Mouse (Mus musculus): ENCODE data around the gene Surf2. TPM values are rescaled to one million over a fixed set of nuclear protein-coding genes. Genes with fewer than 3 reads are reported as not detected.
"Not testable (repeated sequence)": the region's sequence is repeated elsewhere in the genome, so short reads cannot be mapped to it uniquely, and the experiment has no call there.

Surf2 gene
- total RNA-seq (2017) = 85.6 and 92.0 TPM in 2 replicates

DNA sequence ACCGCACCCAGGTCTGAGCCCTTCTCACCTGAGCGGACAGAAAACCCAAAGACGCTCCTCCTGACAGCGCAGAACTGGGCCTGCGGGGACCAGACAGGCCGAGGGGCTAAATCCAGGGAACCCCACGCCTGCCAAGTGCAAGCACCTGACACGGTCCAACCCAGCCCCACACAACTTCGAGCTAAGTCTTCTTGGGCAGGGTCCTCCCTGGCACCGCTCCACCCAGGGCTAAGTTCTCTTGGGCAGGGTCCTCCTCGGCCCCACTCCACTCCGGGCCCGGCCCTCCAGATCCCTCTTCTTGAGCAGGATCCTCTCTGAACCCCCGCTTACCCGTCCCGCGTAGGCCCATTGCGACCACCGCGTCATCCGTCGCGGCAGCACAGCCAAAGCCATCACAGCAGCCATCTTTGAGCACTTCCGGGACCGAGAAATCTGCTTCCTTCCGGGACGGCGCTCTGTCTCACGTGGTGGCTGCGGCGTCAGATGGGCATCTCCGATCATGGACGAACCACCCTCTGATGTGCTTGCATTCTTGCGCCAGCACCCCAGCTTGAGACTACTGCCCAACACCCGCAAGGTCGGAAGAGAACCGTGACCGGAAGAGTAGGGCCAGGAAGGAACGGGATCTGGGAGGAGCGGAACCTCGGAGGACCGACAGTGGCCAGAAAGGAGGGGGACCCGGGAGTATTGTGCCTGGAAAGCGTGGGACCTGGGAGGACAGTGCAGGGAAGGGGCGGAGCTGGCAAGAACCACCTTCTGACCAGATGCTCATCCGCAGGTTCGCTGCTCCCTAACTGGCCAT, at the start of gene Surf2, which contains the start of gene Surf1:
Gene Surf2, plus strand, starts transcription at position 441 of the 802 bp plus-strand sequence.
Gene Surf1, minus strand, starts transcription at position 604 of the 802 bp plus-strand sequence.
- ATAC-seq (replicated peaks; ENCODE audit: low read depth, poor library complexity, severe bottlenecking) = peak; percentile 86

DNA sequence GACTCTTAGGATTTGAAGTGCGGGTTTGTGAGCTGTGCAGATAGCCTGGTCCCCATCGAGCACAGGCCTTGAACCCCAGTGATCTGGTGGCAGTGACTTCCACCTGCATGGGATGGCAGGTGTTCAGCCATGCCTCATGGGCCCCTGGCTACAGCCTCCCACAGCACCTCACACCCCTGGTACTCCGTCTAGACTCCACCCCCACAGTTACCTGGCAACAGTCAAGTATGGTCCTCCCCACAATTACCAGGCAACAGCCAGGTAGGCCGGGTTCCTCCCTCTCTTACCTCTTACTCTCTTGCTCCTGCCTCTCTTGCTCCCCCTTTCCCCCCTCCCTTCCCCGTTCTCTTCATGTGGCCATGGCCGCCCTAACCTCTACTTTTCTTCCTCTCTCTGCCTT, 45.5 kb upstream of the Surf2 start:
- no peak for ATAC-seq (replicated peaks; ENCODE audit: low read depth, poor library complexity, severe bottlenecking)

DNA sequence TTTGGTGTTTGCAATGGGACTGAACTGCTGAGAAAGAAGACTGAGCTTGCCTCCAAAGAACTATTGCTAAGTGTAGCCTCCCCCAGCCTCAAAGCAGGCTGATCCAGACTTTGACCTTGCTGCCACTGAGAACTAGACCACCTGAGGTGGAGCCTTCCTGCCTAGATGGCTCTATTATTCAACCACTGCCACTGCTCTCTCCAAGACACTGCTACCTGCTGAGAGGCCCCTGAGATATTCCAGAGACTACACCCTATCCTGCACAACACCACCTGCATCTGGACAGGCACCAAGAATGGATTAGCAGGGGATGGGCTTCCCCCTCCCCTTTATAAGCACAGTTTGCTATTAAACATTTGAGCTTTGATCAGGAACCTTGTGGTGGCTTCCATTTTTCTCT, 37.6 kb upstream of the Surf2 start:
- ATAC-seq (replicated peaks; ENCODE audit: low read depth, poor library complexity, severe bottlenecking) = no peak

DNA sequence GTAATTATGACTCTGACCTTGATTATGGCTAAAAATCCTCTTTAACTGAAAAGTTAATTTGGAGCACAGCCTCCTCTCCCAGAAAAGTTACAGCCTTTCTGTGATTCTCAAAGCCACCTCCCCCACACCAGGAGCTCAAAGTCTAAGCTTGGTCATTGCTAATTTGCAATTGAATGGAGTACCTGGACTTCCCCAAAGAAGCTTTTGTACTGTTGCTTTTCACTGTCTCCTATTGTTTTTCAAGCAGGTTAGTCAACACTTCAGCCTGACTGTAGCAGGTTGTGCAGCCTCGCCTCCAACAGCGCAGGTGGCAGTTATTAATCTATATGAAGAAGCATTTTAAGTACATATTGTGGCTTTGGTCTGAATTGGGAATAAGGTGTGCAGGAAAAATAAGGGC, 30.6 kb upstream of the Surf2 start:
- not testable (repeated sequence) for ATAC-seq (replicated peaks; ENCODE audit: low read depth, poor library complexity, severe bottlenecking)

DNA sequence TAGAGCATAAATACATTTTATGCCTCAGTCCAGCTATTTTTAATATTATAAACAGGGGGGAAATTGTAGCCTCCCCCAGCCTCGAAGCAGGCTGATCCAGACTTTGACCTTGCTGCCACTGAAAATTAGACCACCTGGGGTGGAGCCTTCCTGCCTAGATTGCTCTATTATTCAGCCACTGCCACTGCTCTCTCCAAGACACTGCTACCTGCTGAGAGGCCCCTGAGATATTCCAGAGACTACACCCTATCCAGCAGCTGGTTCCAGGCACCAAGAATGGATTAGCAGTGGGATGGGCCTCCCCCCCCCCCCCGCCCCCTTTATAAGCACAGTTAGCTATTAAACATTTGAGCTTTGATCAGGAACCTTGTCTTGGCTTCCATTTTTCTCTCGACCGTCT, 30.0 kb upstream of the Surf2 start:
- ATAC-seq (replicated peaks; ENCODE audit: low read depth, poor library complexity, severe bottlenecking) = not testable (repeated sequence)

DNA sequence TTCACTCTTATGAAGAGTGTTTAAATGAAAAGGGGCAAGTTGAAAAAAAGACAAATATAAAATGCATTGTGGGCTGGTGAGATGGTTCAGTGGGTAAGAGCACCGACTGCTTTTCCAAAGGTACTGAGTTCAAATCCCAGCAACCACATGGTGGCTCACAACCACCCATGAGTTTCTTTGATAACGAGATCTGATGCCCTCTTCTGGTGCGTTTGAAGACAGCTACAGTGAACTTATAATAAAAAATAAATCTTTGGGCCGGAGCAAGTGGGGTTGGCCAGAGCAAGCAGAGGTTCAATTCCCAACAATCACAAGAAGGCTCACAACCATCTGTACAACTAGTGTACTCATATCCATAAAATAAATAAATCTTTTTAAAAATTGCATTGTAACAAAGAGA, 20.3 kb upstream of the Surf2 start:
- no peak for ATAC-seq (replicated peaks; ENCODE audit: low read depth, poor library complexity, severe bottlenecking)

DNA sequence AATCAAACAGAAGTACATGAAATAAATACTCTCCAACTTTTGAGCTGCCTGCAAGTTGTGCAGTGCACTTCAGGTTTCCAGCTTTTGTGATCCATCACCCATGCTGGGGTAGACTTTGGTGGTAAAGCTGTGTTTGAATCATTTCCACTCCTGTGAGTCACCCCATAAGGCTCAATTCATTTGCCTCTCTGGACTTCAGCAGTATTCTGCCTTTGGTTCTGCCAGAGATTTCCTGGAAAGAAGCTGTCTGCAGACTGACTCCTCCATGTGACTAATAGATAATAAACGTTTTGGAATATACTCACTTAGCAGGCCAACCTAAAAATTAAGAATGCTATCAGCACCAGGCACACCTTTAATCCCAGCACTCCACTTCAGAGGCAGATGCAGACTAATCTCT, 15.4 kb upstream of the Surf2 start:
- ATAC-seq (replicated peaks; ENCODE audit: low read depth, poor library complexity, severe bottlenecking) = no peak

DNA sequence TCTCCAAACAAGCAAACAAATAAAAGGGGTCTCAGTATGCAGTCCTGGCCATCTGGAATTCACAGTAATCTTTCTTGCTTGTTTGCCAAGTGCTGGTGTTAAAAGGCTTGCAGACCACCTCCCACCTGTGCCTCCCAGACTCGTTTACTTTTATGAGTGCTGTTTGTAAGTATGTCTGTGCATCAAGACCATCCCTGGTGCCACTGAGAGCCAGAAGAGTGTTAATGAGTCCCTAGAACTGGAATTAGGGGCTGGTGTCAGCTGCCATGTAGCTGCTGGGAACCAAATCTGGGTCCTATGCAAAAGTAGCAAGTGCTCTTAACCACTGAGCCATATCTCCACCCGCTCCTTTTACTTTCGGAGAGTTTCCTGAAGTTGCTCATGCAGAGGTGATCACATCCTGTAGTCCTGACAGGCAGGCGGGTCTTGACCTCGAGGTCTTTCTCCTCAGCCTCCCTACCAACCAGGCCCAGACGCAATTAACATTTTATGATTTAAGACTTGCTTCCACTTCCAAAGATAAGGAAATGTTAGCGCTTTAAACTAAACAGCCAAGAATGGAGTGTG, 14.2 kb upstream of the Surf2 start:
- no peak for ATAC-seq (replicated peaks; ENCODE audit: low read depth, poor library complexity, severe bottlenecking)

DNA sequence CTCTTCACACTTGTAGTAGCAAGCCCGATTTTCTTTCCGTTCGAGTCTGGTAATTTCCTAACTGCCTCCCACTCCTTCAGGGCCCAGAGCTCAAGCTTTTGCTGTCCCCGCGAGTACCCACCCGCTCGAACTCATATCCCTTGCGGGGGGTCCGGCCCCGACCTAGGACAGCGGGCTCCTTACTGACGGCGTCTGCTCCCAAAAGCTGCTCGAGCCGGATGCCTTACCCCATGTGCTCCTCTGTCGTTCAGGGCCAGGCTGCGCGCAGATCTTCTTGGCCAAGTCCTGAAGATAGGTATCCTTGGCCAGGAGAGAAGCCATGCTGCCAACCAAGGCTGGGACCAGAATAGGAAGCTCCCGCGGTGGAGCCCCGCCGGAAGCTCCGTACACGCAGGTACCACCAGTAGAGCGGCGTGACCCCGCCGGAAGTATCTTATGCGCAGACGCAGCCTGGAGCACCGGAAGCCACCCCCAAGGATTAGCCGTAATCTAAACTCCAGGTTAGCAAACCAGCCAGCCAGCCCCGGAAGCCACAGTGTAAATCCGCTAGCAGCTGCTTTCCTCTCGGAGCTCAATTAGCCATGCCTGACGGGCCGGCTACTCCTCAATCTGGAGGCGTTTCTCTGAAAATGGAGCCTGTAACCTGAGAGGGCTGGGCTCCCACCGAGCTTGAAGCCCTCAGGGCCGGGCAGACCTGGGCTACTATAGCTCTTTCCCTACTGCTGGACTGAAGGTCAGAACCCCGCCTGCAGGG, 13.5 kb upstream of the Surf2 start, which contains the start of gene Surf6:
Gene Surf6, minus strand, starts transcription at position 413 of the 754 bp plus-strand sequence.
- ATAC-seq (replicated peaks; ENCODE audit: low read depth, poor library complexity, severe bottlenecking) = peak; percentile 93

DNA sequence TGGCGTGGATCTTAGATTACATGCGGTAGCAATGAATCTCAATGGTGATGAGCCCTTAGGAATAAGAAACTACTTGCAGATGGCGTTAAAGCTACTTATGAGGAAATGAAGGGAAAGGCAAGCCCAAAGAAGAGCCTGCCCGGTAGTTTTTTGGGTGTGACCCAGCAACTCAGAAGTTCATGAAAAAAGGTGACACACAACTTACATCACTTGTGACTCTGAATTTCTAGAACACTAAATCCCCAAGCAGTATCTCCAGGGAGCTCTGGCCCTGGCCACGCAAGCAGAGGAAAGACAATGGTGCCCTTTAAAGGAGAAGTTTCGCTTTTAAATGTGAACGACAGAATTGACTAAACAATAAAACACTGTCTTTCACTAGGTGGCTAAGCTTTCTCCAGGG, 12.9 kb upstream of the Surf2 start:
- no peak for ATAC-seq (replicated peaks; ENCODE audit: low read depth, poor library complexity, severe bottlenecking)

DNA sequence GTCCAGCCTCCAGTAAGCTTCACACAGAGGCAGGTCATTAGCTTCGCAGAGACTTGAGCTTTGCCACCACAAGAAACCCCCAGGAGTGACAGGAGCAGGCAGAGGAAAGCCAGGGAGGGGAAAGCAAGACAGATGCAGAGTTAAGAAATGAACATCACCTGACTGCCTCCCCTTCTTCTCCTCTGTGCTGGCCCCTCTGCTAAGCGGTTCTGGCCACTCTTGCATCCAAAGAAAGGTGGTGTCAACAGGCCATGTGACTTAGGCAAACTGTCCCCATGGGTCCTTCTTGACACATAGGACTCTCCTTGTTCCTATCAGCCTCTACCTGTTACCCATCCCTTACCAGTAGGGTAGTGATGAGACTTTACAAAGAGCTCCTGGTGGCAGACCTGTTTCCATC, 10.2 kb upstream of the Surf2 start:
- no peak for ATAC-seq (replicated peaks; ENCODE audit: low read depth, poor library complexity, severe bottlenecking)

DNA sequence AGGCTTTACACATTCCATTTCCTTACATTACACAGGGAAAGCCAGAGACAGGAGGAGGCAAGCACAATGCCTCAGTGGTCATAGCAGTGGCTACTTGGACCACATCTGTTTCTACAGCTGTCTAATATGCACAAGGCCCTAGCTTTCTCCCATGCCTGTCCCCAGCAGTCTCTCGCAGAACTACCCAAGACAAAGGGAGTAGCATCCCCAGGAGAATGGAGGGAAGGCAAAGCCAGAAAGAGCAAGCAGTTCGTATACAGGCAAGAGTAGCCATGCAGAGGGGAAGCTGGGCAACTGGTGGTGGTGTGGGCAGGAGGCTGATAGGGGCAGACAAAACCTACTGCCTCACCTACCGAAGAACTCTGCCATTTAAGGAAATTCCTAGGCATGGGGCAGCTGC, 9.7 kb upstream of the Surf2 start:
- no peak for ATAC-seq (replicated peaks; ENCODE audit: low read depth, poor library complexity, severe bottlenecking)

DNA sequence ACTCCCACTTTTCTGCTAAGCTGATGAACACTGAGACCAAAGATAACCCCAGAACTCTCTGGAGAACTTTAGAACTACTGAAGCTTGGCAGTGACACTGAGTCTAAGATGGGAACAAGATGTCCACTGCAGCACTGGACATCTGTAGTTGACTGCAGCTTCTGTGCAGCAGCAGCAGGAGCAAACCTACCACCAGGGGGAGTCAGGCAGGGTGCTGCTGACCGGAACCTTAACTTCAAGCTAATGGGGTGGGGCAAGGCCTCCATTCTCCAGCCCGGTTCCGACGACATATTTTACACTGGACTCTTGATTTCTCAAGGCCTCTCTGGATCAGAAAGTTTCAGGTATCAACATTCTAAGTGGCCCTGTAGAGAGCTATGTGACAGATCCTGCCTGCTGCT, 9.1 kb upstream of the Surf2 start:
- ATAC-seq (replicated peaks; ENCODE audit: low read depth, poor library complexity, severe bottlenecking) = no peak

DNA sequence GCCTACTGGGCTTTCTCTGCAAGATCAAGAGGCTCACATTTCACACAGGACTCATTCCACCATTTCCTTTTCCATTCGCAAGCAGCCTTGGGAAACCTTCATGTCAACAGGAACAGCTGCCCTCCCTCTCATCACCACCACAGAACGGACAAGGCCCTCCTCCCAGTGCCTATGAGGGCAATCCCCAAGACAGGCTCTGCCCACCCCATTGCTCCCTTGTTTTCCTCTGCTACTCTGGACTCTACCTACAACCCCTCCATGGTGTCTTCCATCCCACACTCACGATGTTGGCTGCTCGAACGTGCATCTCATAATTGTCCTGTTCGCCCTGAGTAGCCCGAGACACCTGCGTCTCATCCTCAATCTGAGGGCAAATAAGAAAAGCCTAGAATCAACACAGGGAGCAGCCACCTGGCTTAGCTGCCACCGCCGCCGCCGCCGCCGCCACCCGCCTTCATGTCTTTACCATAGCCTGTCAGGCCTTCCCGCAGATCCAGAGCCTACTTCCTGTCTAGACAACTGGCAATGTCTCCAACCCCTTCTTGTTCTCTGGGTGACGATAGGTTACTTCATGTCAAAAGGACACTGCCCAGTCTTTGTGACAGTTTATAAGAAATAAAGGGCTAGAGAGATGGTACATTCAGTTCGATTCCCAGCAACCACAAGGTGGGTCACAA, 7.3 kb upstream of the Surf2 start:
- no peak for ATAC-seq (replicated peaks; ENCODE audit: low read depth, poor library complexity, severe bottlenecking)

DNA sequence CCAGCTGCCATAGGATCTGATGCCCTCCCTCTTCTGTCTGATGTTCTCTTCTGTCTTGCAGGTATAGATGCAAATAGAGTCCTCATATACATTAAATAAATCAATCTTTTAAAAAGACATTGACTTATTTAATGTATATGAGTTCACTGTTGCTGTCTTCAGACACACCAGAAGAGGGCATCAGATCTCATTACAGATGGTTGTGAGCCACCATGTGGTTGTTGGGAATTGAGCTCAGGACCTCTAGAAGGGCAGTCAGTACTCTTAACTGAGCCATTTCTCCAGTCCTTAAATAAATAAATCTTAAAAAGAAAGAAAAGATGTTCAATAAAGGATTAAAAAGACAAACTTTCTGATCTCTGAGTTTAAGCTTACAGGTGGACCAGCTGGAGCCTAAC, 6.8 kb upstream of the Surf2 start:
- no peak for ATAC-seq (replicated peaks; ENCODE audit: low read depth, poor library complexity, severe bottlenecking)

DNA sequence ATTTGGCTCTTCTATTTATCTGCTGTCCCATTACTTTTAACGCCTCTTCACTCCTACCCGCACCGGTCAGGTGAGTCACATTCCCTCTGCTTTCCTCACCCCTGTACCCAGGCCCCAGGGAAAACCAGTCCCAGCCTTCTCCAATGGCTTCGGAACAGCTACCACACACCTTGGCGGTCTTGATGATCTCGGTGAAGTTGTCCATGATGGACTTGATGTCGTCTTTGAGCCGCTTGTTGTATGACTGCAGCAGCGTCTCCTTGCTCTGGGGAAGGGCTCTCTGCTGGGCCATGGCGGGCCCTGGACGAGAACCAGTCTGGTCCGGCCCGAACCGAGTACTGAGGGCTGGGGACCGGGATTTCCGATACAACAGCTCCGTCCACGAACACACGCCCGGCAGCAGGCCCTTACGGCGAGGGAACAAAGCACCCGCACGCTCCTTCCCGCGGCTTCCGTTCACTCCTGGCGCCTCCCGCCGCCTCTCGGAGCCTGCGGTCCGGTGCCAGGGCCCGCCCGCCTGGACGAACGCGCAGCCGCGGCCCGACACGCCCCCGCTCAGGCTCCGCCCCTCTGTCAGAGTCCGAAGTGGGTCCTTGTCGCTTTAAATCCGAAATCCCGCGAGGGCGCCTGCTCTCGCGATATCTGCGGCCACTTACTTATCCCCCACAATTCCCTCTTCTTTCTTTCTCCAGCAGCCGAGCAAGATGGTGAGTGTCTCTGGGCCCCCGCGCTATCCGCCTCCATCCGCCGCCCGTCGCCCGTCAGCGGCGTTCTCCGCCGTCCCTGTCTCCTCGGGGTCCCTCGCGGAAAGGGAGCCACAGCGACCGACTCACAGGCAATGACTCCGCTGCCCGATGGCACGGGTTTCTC, 5.8 kb upstream of the Surf2 start, which contains the start of the genes Med22 and Rpl7a:
Gene Med22, minus strand, starts transcription at position 554 of the 870 bp plus-strand sequence.
Gene Rpl7a, plus strand, starts transcription at position 641 of the 870 bp plus-strand sequence.
- peak; percentile 76 for ATAC-seq (replicated peaks; ENCODE audit: low read depth, poor library complexity, severe bottlenecking)

DNA sequence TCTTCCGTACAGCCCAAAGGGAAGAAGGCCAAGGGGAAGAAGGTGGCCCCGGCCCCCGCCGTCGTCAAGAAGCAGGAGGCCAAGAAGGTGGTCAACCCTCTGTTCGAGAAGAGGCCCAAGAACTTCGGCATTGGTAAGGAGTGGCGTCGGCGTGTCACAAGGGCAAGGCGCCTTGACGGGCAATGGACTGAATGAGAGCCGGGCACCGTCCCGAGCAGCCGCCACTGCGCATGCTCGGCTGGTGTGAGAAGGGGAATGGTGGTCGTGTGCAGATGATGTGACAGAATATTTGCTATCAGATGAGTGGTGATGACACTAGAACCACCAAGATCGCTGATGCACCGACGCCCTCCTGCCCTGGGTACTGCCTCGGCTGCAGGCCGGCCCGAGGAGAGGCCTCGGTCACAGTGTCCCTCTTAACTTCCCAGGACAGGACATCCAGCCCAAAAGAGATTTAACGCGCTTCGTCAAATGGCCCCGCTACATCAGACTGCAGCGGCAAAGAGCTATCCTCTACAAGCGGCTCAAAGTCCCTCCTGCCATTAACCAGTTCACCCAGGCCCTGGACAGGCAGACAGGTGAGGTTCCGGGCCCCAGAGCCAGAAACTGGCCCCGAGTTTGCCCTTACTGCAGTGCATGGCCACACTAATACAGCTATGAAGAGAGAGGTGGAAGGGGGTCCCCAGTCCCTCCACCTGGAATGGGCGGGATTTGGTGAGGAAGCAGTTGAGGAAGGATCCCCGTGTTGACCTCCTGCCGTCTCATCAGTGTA, 5.0 kb upstream of the Surf2 start:
- no peak; the same call in 1 of the 2 replicates for ATAC-seq (replicated peaks; ENCODE audit: low read depth, poor library complexity, severe bottlenecking)

DNA sequence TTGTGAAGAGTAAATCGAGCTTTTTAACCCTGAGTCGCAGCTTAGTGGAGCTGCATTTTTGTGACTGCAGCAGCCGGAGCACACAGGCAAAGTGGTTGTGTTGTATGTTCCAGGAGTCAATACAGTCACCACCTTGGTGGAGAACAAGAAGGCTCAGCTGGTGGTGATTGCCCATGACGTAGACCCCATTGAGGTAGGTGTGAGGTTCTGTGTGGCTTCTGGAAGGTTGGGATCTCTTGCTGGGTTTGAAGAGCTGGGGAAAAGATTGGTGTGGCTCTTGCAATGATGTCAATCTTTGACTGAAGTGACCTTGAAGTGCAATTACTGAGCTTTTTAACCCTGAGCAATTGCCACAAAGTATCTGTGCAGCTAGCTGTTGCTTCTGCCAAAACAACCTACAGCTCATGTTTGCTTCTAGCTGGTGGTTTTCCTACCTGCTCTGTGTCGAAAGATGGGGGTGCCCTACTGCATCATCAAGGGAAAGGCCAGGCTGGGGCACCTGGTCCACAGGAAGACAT, 3.9 kb upstream of the Surf2 start:
- ATAC-seq (replicated peaks; ENCODE audit: low read depth, poor library complexity, severe bottlenecking) = no peak
